Mouse (Mus musculus): ENCODE measurements around the gene Itpr1. TPM values are rescaled to one million over a fixed set of nuclear protein-coding genes. Genes with fewer than 3 reads are reported as not detected.

The Itpr1 gene
- total and polyA plus RNA-seq, 2 experiments: 6.9 to 55.0 TPM

- no peak overlapping the region for H3K27ac ChIP-seq (replicated peaks; ENCODE audit: insufficient read depth, low read depth, low read length)
- WGBS: 64% methylated on average over 4 of the region's 4 CpGs
These were observed 25.1 kb downstream of the Itpr1 start for GRCm38 (mm10) chr6:108238011-108238410.

GRCm38 (mm10) chr6:108239056-108239455, 26.2 kb downstream of the Itpr1 start:
- Histone ChIP-seq H3K36me3 (ENCODE audit: control insufficient read depth, insufficient read depth, low read length) (peaks cover 23% of the 10 kb centered on the region), H3K27me3 (ENCODE audit: control insufficient read depth, insufficient read depth, low read length) (no peaks in the 10 kb centered on the region), H3K27ac (replicated peaks; ENCODE audit: insufficient read depth, low read depth, low read length) (no peak overlapping the region), H3K4me1 (ENCODE audit: control insufficient read depth, insufficient read depth, low read length) (no peaks in the 10 kb centered on the region; the same call in 1 of the 2 replicates), H3K9ac (ENCODE audit: low read depth, low read length) (no peak overlapping the region), H3K4me3 (ENCODE audit: insufficient read depth, low read depth, low read length) (no peak overlapping the region), H3K79me2 (ENCODE audit: control insufficient read depth, insufficient read depth, low read length) (peaks cover 32% of the 10 kb centered on the region; the same call in 1 of the 2 replicates)
- no peak for TF ChIP-seq CTCF (IDR thresholded peaks at IDR 0.05; ENCODE audit: low read depth, low read length)
- TF ChIP-seq POLR2A (IDR thresholded peaks at IDR 0.05; ENCODE audit: extremely low read depth, insufficient read depth, low read length): no peak
- no peak for DNase-seq (ENCODE audit: extremely low read depth, low read depth, low spot score)
- 59% methylated on average over 4 of the region's 4 CpGs for WGBS

More at GRCm38 (mm10) chr6:108238011-108238410, 25.1 kb downstream of the Itpr1 start:
- no peak for DNase-seq (ENCODE audit: extremely low read depth, low read depth, low spot score)
- Histone ChIP-seq H3K27me3 (ENCODE audit: control insufficient read depth, insufficient read depth, low read length) (no peaks in the 10 kb centered on the region), H3K4me3 (ENCODE audit: insufficient read depth, low read depth, low read length) (no peak overlapping the region), H3K9ac (ENCODE audit: low read depth, low read length) (no peak overlapping the region), H3K79me2 (ENCODE audit: control insufficient read depth, insufficient read depth, low read length) (peaks cover 30% of the 10 kb centered on the region; the same call in 1 of the 2 replicates), H3K36me3 (ENCODE audit: control insufficient read depth, insufficient read depth, low read length) (peaks cover 22% of the 10 kb centered on the region), H3K4me1 (ENCODE audit: control insufficient read depth, insufficient read depth, low read length) (peaks cover 6% of the 10 kb centered on the region)
- TF ChIP-seq POLR2A (IDR thresholded peaks at IDR 0.05; ENCODE audit: extremely low read depth, insufficient read depth, low read length): no peak
- no peak for TF ChIP-seq CTCF (IDR thresholded peaks at IDR 0.05; ENCODE audit: low read depth, low read length)

- no peak overlapping the region for H3K4me3 ChIP-seq (ENCODE audit: insufficient read depth, low read depth, low read length)
- WGBS: 85% methylated on average over 1 of the region's 1 CpGs
- peaks cover 38% of the 10 kb centered on the region; the same call in 1 of the 2 replicates for H3K79me2 ChIP-seq (ENCODE audit: control insufficient read depth, insufficient read depth, low read length)
- H3K4me1 ChIP-seq (ENCODE audit: control insufficient read depth, insufficient read depth, low read length): no peaks in the 10 kb centered on the region
- H3K36me3 ChIP-seq (ENCODE audit: control insufficient read depth, insufficient read depth, low read length): peaks cover 31% of the 10 kb centered on the region
- H3K27ac ChIP-seq (replicated peaks; ENCODE audit: insufficient read depth, low read depth, low read length): no peak overlapping the region
- H3K9ac ChIP-seq (ENCODE audit: low read depth, low read length): no peak overlapping the region
- TF ChIP-seq CTCF (IDR thresholded peaks at IDR 0.05; ENCODE audit: low read depth, low read length) (no peak), POLR2A (IDR thresholded peaks at IDR 0.05; ENCODE audit: extremely low read depth, insufficient read depth, low read length) (no peak)
- no peak for DNase-seq (ENCODE audit: extremely low read depth, low read depth, low spot score)
- no peaks in the 10 kb centered on the region for H3K27me3 ChIP-seq (ENCODE audit: control insufficient read depth, insufficient read depth, low read length)
These were observed 27.1 kb downstream of the Itpr1 start for GRCm38 (mm10) chr6:108240004-108240403.

GRCm38 (mm10) chr6:108240754-108241153, 27.9 kb downstream of the Itpr1 start:
- Histone ChIP-seq H3K27ac (replicated peaks; ENCODE audit: insufficient read depth, low read depth, low read length) (no peak overlapping the region), H3K4me3 (ENCODE audit: insufficient read depth, low read depth, low read length) (no peak overlapping the region), H3K4me1 (ENCODE audit: control insufficient read depth, insufficient read depth, low read length) (peaks cover 1% of the 10 kb centered on the region; the same call in 1 of the 2 replicates), H3K79me2 (ENCODE audit: control insufficient read depth, insufficient read depth, low read length) (peaks cover 35% of the 10 kb centered on the region; the same call in 1 of the 2 replicates), H3K36me3 (ENCODE audit: control insufficient read depth, insufficient read depth, low read length) (peaks cover 31% of the 10 kb centered on the region), H3K9ac (ENCODE audit: low read depth, low read length) (no peak overlapping the region), H3K27me3 (ENCODE audit: control insufficient read depth, insufficient read depth, low read length) (no peaks in the 10 kb centered on the region)
- WGBS: 45% methylated on average over 5 of the region's 5 CpGs
- no peak for DNase-seq (ENCODE audit: extremely low read depth, low read depth, low spot score)
- TF ChIP-seq CTCF (IDR thresholded peaks at IDR 0.05; ENCODE audit: low read depth, low read length): no peak
- TF ChIP-seq POLR2A (IDR thresholded peaks at IDR 0.05; ENCODE audit: extremely low read depth, insufficient read depth, low read length): no peak

GRCm38 (mm10) chr6:108244571-108244970, 31.7 kb downstream of the Itpr1 start:
- no peak for DNase-seq (ENCODE audit: extremely low read depth, low read depth, low spot score)
- Histone ChIP-seq H3K27ac (replicated peaks; ENCODE audit: insufficient read depth, low read depth, low read length) (no peak overlapping the region; the same call in 1 of the 2 replicates), H3K27me3 (ENCODE audit: control insufficient read depth, insufficient read depth, low read length) (no peaks in the 10 kb centered on the region), H3K4me3 (ENCODE audit: insufficient read depth, low read depth, low read length) (no peak overlapping the region), H3K79me2 (ENCODE audit: control insufficient read depth, insufficient read depth, low read length) (peaks cover 43% of the 10 kb centered on the region), H3K36me3 (ENCODE audit: control insufficient read depth, insufficient read depth, low read length) (peaks cover 22% of the 10 kb centered on the region), H3K4me1 (ENCODE audit: control insufficient read depth, insufficient read depth, low read length) (peaks cover 20% of the 10 kb centered on the region), H3K9ac (ENCODE audit: low read depth, low read length) (no peak overlapping the region)
- WGBS: 96% methylated on average over 8 of the region's 8 CpGs
- TF ChIP-seq CTCF (IDR thresholded peaks at IDR 0.05; ENCODE audit: low read depth, low read length): no peak
- TF ChIP-seq POLR2A (IDR thresholded peaks at IDR 0.05; ENCODE audit: extremely low read depth, insufficient read depth, low read length): no peak

- peaks cover 23% of the 10 kb centered on the region for H3K4me1 ChIP-seq (ENCODE audit: control insufficient read depth, insufficient read depth, low read length)
- WGBS: 26% methylated on average over 3 of the region's 3 CpGs
- no peak overlapping the region for H3K9ac ChIP-seq (ENCODE audit: low read depth, low read length)
- TF ChIP-seq POLR2A (IDR thresholded peaks at IDR 0.05; ENCODE audit: extremely low read depth, insufficient read depth, low read length) (no peak), CTCF (IDR thresholded peaks at IDR 0.05; ENCODE audit: low read depth, low read length) (no peak)
- peaks cover 31% of the 10 kb centered on the region for H3K79me2 ChIP-seq (ENCODE audit: control insufficient read depth, insufficient read depth, low read length)
- peak; percentile 84 for DNase-seq (ENCODE audit: extremely low read depth, low read depth, low spot score)
- peak overlapping the region; percentile 87 for H3K27ac ChIP-seq (replicated peaks; ENCODE audit: insufficient read depth, low read depth, low read length)
- H3K36me3 ChIP-seq (ENCODE audit: control insufficient read depth, insufficient read depth, low read length): peaks cover 13% of the 10 kb centered on the region
- no peak overlapping the region for H3K4me3 ChIP-seq (ENCODE audit: insufficient read depth, low read depth, low read length)
- no peaks in the 10 kb centered on the region for H3K27me3 ChIP-seq (ENCODE audit: control insufficient read depth, insufficient read depth, low read length)
These were observed 33.6 kb downstream of the Itpr1 start for GRCm38 (mm10) chr6:108246369-108247085.
